ENCODE assay signal across 16 mouse cellular contexts in the genomic region with DNA sequence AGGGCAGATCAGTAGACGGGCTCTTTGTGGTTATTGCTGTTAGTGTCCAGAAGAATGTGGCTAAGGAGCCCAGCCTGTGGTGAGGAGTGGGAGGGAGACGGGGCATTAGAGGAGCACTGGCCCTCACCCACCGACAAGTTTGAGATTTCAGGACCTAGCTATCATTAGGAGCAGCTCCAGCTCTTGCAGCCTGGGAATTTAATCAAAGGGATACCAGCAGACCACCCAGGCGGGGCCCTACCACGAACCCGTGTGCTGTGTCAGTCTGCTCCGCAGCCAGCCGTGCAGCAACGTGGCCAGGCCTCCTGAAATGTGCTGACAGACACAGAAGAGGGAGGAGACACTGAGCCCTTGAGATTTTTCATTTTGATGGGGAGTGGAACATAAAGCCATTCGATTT.
DNase-seq lines count a peak whose midpoint lies in the region; ATAC-seq lines count a peak whose summit lies in the region.
"Had no signal": no experiment of that assay in that cellular context is flagged by ENCODE, and none has a peak within 500 bp of the region (broad histone marks: within the 10 kb centered on the region; RNA-seq: fewer than 3 reads in every experiment).

No protein-coding gene starts in this region.

- H3K9me3 ChIP-seq in kidney, embryonic 14.5 days (ENCODE audit: control insufficient read depth, low read length): no peaks in the 10 kb centered on the region
- no peaks in the 10 kb centered on the region for H3K9me3 ChIP-seq in limb, embryonic 12.5 days
- H3K9me3 ChIP-seq: hindbrain, embryonic 13.5 days had no signal

- peak; percentile 87 for ATAC-seq in kidney, embryonic 14.5 days (ENCODE audit: low FRiP score, low TSS enrichment)
- ATAC-seq in common myeloid progenitor, adult 5-6 weeks (replicated peaks; ENCODE audit: low read depth, poor library complexity, severe bottlenecking): peak; percentile 24
- no peak for ATAC-seq in limb, embryonic 12.5 days (ENCODE audit: insufficient number of reproducible peaks, insufficient read depth, low FRiP score, low TSS enrichment, low read depth)
- ATAC-seq: forebrain, postnatal 0 days had no signal

- WGBS in kidney, embryonic 14.5 days: 20% methylated on average over 10 of the region's 10 CpGs
- 31% methylated on average over 10 of the region's 10 CpGs for WGBS in limb, embryonic 12.5 days

- no peak overlapping the region for H3K9ac ChIP-seq in kidney, embryonic 14.5 days (ENCODE audit: low read depth, low read length)
- H3K9ac ChIP-seq in limb, embryonic 12.5 days (replicated peaks): no peak overlapping the region; the same call in 1 of the 2 replicates
- H3K9ac ChIP-seq: forebrain, postnatal 0 days; hindbrain, embryonic 13.5 days had no signal

- no peaks in the 10 kb centered on the region for H3K27me3 ChIP-seq in kidney, embryonic 14.5 days (ENCODE audit: control insufficient read depth, insufficient read depth, low read length)
- H3K27me3 ChIP-seq in limb, embryonic 12.5 days: no peaks in the 10 kb centered on the region
- H3K27me3 ChIP-seq: CH12.LX; hindbrain, embryonic 13.5 days had no signal

- H3K4me1 ChIP-seq in kidney, embryonic 14.5 days (ENCODE audit: control insufficient read depth, insufficient read depth, low read length): peaks cover 7% of the 10 kb centered on the region; the same call in 1 of the 2 replicates
- peaks cover 10% of the 10 kb centered on the region for H3K4me1 ChIP-seq in limb, embryonic 12.5 days (replicated peaks)
- H3K4me1 ChIP-seq: hindbrain, embryonic 13.5 days had no signal

- H3K36me3 ChIP-seq in kidney, embryonic 14.5 days (ENCODE audit: control insufficient read depth, insufficient read depth, low read length): no peaks in the 10 kb centered on the region
- H3K36me3 ChIP-seq in limb, embryonic 12.5 days: peaks cover 6% of the 10 kb centered on the region; the same call in 1 of the 2 replicates

- H3K4me2 ChIP-seq in kidney, embryonic 14.5 days (replicated peaks; ENCODE audit: low read depth, low read length): no peak overlapping the region; the same call in 1 of the 2 replicates
- no peak overlapping the region for H3K4me2 ChIP-seq in limb, embryonic 12.5 days
- H3K4me2 ChIP-seq: hindbrain, embryonic 13.5 days had no signal

- no peak for DNase-seq in kidney, adult 9 months
- DNase-seq in Muller cell, postnatal 12 days (ENCODE audit: inconsistent ontology term): peak; percentile 52
- no peak for DNase-seq in layer of hippocampus, adult 18-20 months (ENCODE audit: low spot score in 2 of 2)
- DNase-seq in c-Kit-positive CD71-positive TER-119-positive erythroid progenitor cells, embryonic 14.5 days (ENCODE audit: low spot score): no peak
- no peak for DNase-seq in cerebellum, postnatal 4 days (ENCODE audit: low spot score in 2 of 2)
- DNase-seq: adrenal gland, postnatal 14 days; forebrain, postnatal 0 days; gastrocnemius, postnatal 25 days; left cerebral cortex, postnatal 4 days; spleen, adult 18-20 months; thymus, adult 18-20 months had no signal

- H3K4me3 ChIP-seq in kidney, embryonic 14.5 days (ENCODE audit: low read length): no peak overlapping the region
- H3K4me3 ChIP-seq in limb, embryonic 12.5 days (replicated peaks): no peak overlapping the region
- H3K4me3 ChIP-seq: hindbrain, embryonic 13.5 days had no signal

- H3K27ac ChIP-seq in kidney, embryonic 14.5 days (ENCODE audit: low read depth, low read length): peak overlapping the region; percentile 13; the same call in 1 of the 2 replicates
- H3K27ac ChIP-seq in limb, embryonic 12.5 days: peak overlapping the region; percentile 5; the same call in 1 of the 2 replicates
- H3K27ac ChIP-seq: hindbrain, embryonic 13.5 days had no signal
